Mouse (Mus musculus) adrenal gland, adult 18-20 months (tissue): ENCODE measurements around the gene Iqsec2. TPM values are rescaled to one million over a fixed set of nuclear protein-coding genes. Genes with fewer than 3 reads are reported as not detected.

Experiments used
- DNase-seq, 2 experiments: peaks; one replicate each; pipeline ENCODE4 v3.0.0; 2021 to 2022; ENCODE audit warnings: low spot score in 2 of 2
- total RNA-seq, 2 experiments: library from RNA; stranded (reverse); gene quantifications; 1 replicate in 1 of 2; 2 replicates in 1 of 2; pipeline ENCODE4 v1.2.3; 2021

The Iqsec2 gene
- total RNA-seq, 2 experiments from 2014 or later = 28.8 to 37.8 TPM

GRCm38 (mm10) chrX:152244492-152245189, 100.6 kb downstream of the Iqsec2 start:
- DNase-seq = no peak

GRCm38 (mm10) chrX:152271189-152271588, 127.1 kb downstream of the Iqsec2 start:
- no peak for DNase-seq

Other genes starting within 250 kb of the Iqsec2 start
- gene Hsd17b10, start 142.4 kb upstream of the Iqsec2 start, total RNA-seq = 100 to 1,000 TPM; 154 to 163 TPM
- gene Ribc1, start 128.0 kb upstream of the Iqsec2 start, total RNA-seq = 1 to 10 TPM in 1 of 2 experiments, under 1 TPM in 1; 0.90 to 1.5 TPM
- gene Smc1a, start 127.8 kb upstream of the Iqsec2 start, total RNA-seq = 10 to 100 TPM; 43.3 to 52.4 TPM
- 10 to 100 TPM; 59.1 to 94.0 TPM for gene Kdm5c, start 88.8 kb downstream of the Iqsec2 start, total RNA-seq
- gene Kantr, start 183.2 kb downstream of the Iqsec2 start, total RNA-seq = 1 to 10 TPM; 8.9 to 9.1 TPM
- gene Tspyl2, start 198.2 kb downstream of the Iqsec2 start, total RNA-seq = 10 to 100 TPM; 47.9 to 52.8 TPM
- gene Gpr173, start 224.4 kb downstream of the Iqsec2 start, total RNA-seq = 1 to 10 TPM; 1.1 to 1.5 TPM